In genomic region chr19:59010802-59011201, GRCm38 (mm10) we compare ENCODE assay signal across 20 mouse cellular contexts.
DNase-seq lines count a peak whose midpoint lies in the region; ATAC-seq lines count a peak whose summit lies in the region.
"Had no signal": no experiment of that assay in that cellular context is flagged by ENCODE, and none has a peak within 500 bp of the region (broad histone marks: within the 10 kb centered on the region; RNA-seq: fewer than 3 reads in every experiment).

No protein-coding gene starts in this region.

- no peak overlapping the region for H3K9ac ChIP-seq in forebrain, embryonic 15.5 days (replicated peaks)
- no peak overlapping the region for H3K9ac ChIP-seq in forebrain, embryonic 11.5 days (ENCODE audit: low read length)
- no peak overlapping the region for H3K9ac ChIP-seq in forebrain, embryonic 16.5 days (replicated peaks; ENCODE audit: low read depth, low read length)
- H3K9ac ChIP-seq: embryonic facial prominence, embryonic 15.5 days; heart, embryonic 13.5 days; hindbrain, embryonic 15.5 days had no signal

- ATAC-seq in forebrain, embryonic 15.5 days (replicated peaks) = peak; percentile 73
- ATAC-seq in forebrain, embryonic 11.5 days (replicated peaks; ENCODE audit: low FRiP score) = no peak
- ATAC-seq in forebrain, embryonic 16.5 days = peak; percentile 67
- ATAC-seq in megakaryocyte, adult 5-6 weeks (ENCODE audit: poor library complexity, severe bottlenecking) = no peak
- ATAC-seq: intestine, postnatal 0 days had no signal

- H3K27ac ChIP-seq in forebrain, embryonic 15.5 days (replicated peaks) = peak overlapping the region; percentile 59
- no peak overlapping the region for H3K27ac ChIP-seq in forebrain, embryonic 11.5 days (ENCODE audit: low read depth, low read length)
- H3K27ac ChIP-seq in forebrain, embryonic 16.5 days (ENCODE audit: low read length) = peak overlapping the region; percentile 27; the same call in 1 of the 2 replicates
- H3K27ac ChIP-seq: embryonic facial prominence, embryonic 15.5 days; heart, embryonic 13.5 days; hindbrain, embryonic 15.5 days had no signal

- intact Hi-C loops in left cerebral cortex, postnatal 14 days (cut with DNase I) = no loop called here
- intact Hi-C loops in left cerebral cortex, postnatal 10 days (cut with DNase I) = no loop called here

- no peaks in the 10 kb centered on the region for H3K9me3 ChIP-seq in forebrain, embryonic 15.5 days
- no peaks in the 10 kb centered on the region for H3K9me3 ChIP-seq in forebrain, embryonic 11.5 days (ENCODE audit: control insufficient read depth, low read length)
- no peaks in the 10 kb centered on the region for H3K9me3 ChIP-seq in forebrain, embryonic 16.5 days (ENCODE audit: control insufficient read depth, low read length)
- H3K9me3 ChIP-seq: embryonic facial prominence, embryonic 15.5 days; heart, embryonic 13.5 days; hindbrain, embryonic 15.5 days had no signal

- peaks cover 24% of the 10 kb centered on the region for H3K4me1 ChIP-seq in forebrain, embryonic 15.5 days
- peaks cover 3% of the 10 kb centered on the region; the same call in 1 of the 2 replicates for H3K4me1 ChIP-seq in forebrain, embryonic 11.5 days (replicated peaks; ENCODE audit: control insufficient read depth, insufficient read depth, low read length)
- H3K4me1 ChIP-seq in forebrain, embryonic 16.5 days (replicated peaks; ENCODE audit: control insufficient read depth, insufficient read depth, low read length) = peaks cover 11% of the 10 kb centered on the region
- H3K4me1 ChIP-seq: embryonic facial prominence, embryonic 15.5 days; heart, embryonic 13.5 days had no signal

- no peaks in the 10 kb centered on the region for H3K27me3 ChIP-seq in forebrain, embryonic 15.5 days
- peaks cover 12% of the 10 kb centered on the region; the same call in 1 of the 2 replicates for H3K27me3 ChIP-seq in forebrain, embryonic 11.5 days (ENCODE audit: control insufficient read depth, insufficient read depth, low read length)
- H3K27me3 ChIP-seq in forebrain, embryonic 16.5 days (replicated peaks; ENCODE audit: control insufficient read depth, insufficient read depth, low read length) = no peaks in the 10 kb centered on the region
- H3K27me3 ChIP-seq: embryonic facial prominence, embryonic 15.5 days; hindbrain, embryonic 15.5 days had no signal

- H3K4me3 ChIP-seq in forebrain, embryonic 15.5 days = no peak overlapping the region
- H3K4me3 ChIP-seq in forebrain, embryonic 11.5 days (ENCODE audit: low read depth, low read length) = no peak overlapping the region
- no peak overlapping the region for H3K4me3 ChIP-seq in forebrain, embryonic 16.5 days (replicated peaks; ENCODE audit: low read length)
- H3K4me3 ChIP-seq: embryonic facial prominence, embryonic 15.5 days; erythroblast, embryonic 14.5 days; heart, embryonic 13.5 days; hindbrain, embryonic 15.5 days had no signal

- 42% methylated on average over 5 of the region's 5 CpGs for WGBS in forebrain, embryonic 15.5 days
- 77% methylated on average over 5 of the region's 5 CpGs for WGBS in forebrain, embryonic 11.5 days
- 40% methylated on average over 5 of the region's 5 CpGs for WGBS in forebrain, embryonic 16.5 days

- no peak overlapping the region for H3K4me2 ChIP-seq in forebrain, embryonic 15.5 days (replicated peaks)
- H3K4me2 ChIP-seq in forebrain, embryonic 11.5 days (ENCODE audit: low read depth, low read length, severe bottlenecking) = no peak overlapping the region
- no peak overlapping the region for H3K4me2 ChIP-seq in forebrain, embryonic 16.5 days (ENCODE audit: low read length)
- H3K4me2 ChIP-seq: embryonic facial prominence, embryonic 15.5 days; heart, embryonic 13.5 days; hindbrain, embryonic 15.5 days had no signal

- H3K36me3 ChIP-seq in forebrain, embryonic 15.5 days = peaks cover 21% of the 10 kb centered on the region; the same call in 1 of the 2 replicates
- H3K36me3 ChIP-seq in forebrain, embryonic 11.5 days (ENCODE audit: control insufficient read depth, insufficient read depth, low read length) = no peaks in the 10 kb centered on the region
- H3K36me3 ChIP-seq in forebrain, embryonic 16.5 days (ENCODE audit: control insufficient read depth, insufficient read depth) = peaks cover 2% of the 10 kb centered on the region; the same call in 1 of the 2 replicates
- H3K36me3 ChIP-seq: embryonic facial prominence, embryonic 15.5 days; heart, embryonic 13.5 days had no signal

- DNase-seq in forebrain, embryonic 11.5 days (ENCODE audit: low spot score) = no peak
- peak; percentile 10 to 48 for DNase-seq in left cerebral cortex, postnatal 14 days (ENCODE audit: low spot score in 2 of 2)
- DNase-seq in left cerebral cortex, postnatal 10 days (ENCODE audit: extremely low spot score in 1 of 2, low spot score in 2 of 2) = no peak
- no peak for DNase-seq in cerebellum, adult 18-20 months
- DNase-seq: adrenal gland, adult 2 months; adrenal gland, postnatal 25 days; cerebellum, adult 11-12 months; cerebellum, adult 9-11 months; cerebellum, postnatal 36 days; gastrocnemius, postnatal 10 days; heart, postnatal 36 days; kidney, adult 8-10 months had no signal

Comparison
In these comparisons a context has a peak if more than half of its experiments do, and no peak if none do; other contexts are left out.
1. ATAC-seq: peak in forebrain, embryonic 15.5 days (single experiment) and forebrain, embryonic 16.5 days (single experiment); none in forebrain, embryonic 11.5 days (single experiment) and megakaryocyte, adult 5-6 weeks (single experiment).
2. DNase-seq: peak in left cerebral cortex, postnatal 14 days (2 of 2); none in forebrain, embryonic 11.5 days (single experiment), left cerebral cortex, postnatal 10 days (0 of 2) and cerebellum, adult 18-20 months (0 of 2).